Mouse (Mus musculus): ENCODE results near the gene Mybbp1a. TPM values are rescaled to one million over a fixed set of nuclear protein-coding genes. Genes with fewer than 3 reads are reported as not detected.
"Not testable (repeated sequence)": the region's sequence is repeated elsewhere in the genome, so short reads cannot be mapped to it uniquely, and the experiment has no call there.

The Mybbp1a gene
- total RNA-seq, 2 experiments from 2014 or later: 27.4 to 49.6 TPM

DNA sequence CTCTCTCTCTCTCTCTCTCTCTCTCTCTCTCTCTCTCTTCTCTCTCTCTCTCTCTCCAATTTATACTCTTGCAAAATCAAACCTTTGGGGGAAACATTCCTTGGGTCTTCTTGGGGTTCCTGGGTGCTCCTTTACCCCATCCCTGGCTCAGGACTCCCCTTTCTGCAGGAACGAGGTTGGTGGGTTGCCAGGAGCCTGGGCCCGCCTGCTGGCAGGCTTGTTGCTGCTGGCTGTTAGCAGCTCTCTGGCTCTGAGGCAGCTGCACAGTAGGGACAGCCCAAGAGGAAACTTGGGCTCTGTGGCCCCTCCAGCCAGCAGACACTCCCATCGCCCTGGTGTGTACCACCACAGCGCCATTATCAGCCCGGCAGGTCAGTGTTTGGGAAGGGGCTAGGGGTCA is 4.9 kb upstream of the Mybbp1a start:
- ATAC-seq (replicated peaks; ENCODE audit: low FRiP score, poor library complexity, severe bottlenecking): no peak

DNA sequence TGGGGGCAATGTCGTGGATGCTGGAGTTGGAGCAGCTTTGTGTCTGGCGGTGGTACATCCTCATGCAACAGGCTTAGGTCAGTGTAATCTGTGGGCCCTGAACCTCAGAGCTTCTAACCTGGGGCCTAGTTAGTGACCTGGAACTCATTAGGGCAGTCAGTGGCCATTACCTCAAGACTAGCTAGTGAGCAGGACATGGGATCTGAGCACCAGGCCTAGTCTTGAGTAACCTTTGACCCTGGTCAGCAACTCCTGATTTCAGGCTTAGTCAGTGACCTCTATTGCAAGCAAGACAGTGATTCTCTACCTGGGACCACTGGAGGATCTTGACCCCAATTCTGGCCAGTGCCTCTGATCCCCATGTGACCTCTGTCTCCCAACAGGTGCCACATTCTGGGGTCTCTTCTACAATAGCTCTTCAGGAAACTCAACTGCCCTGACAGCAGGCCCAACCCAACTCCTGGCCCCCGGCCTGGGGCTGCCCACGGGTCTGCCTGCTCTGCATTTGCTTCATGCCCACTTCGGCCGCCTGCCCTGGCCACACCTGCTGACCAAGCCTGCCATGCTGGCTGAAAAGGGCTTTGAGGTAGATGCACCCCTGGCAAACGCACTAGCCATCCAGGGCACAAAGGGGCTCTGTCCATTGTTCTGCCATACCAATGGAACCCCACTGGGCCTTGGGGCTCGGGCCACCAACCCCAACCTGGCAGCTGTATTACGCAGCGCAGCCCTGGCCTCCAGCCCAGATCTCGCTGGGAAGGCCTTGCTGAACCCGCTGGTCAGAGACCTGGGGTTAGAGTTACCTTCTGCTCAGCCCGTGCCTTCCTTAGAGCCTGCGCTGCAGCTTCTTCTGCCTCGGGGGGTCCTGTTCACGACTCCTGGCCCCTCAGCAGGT is 4.2 kb upstream of the Mybbp1a start:
- ATAC-seq (replicated peaks; ENCODE audit: low FRiP score, poor library complexity, severe bottlenecking): no peak

- no peak for ATAC-seq (replicated peaks; ENCODE audit: low FRiP score, poor library complexity, severe bottlenecking)
These were observed 2.7 kb upstream of the Mybbp1a start for GRCm38 (mm10) chr11:72438411-72438810.

DNA sequence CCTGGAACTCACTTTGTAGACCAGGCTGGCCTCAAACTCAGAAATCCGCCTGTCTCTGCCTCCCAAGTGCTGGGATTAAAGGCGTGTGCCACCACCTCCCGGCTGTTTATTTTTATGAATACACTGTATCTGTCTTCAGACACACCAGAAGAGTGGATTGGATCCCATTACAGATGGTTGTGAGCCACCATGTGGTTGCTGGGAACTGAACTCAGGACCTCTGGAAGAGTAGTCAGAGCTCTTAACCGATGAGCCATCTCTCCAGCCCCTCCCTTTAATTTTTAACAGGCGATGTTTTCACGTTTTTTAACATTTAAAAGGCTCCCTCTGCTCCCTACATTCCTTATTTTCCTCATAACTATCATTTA is 574 bp upstream of the Mybbp1a start:
- ATAC-seq (replicated peaks; ENCODE audit: low FRiP score, poor library complexity, severe bottlenecking): not testable (repeated sequence)

- ATAC-seq (replicated peaks; ENCODE audit: low FRiP score, poor library complexity, severe bottlenecking): no peak
These were observed 5.4 kb downstream of the Mybbp1a start for GRCm38 (mm10) chr11:72446311-72447105.

GRCm38 (mm10) chr11:72447475-72447874 is 6.3 kb downstream of the Mybbp1a start:
- ATAC-seq (replicated peaks; ENCODE audit: low FRiP score, poor library complexity, severe bottlenecking): no peak

- no peak for ATAC-seq (replicated peaks; ENCODE audit: low FRiP score, poor library complexity, severe bottlenecking)
These were observed 11.0 kb downstream of the Mybbp1a start for GRCm38 (mm10) chr11:72452140-72452665.

DNA sequence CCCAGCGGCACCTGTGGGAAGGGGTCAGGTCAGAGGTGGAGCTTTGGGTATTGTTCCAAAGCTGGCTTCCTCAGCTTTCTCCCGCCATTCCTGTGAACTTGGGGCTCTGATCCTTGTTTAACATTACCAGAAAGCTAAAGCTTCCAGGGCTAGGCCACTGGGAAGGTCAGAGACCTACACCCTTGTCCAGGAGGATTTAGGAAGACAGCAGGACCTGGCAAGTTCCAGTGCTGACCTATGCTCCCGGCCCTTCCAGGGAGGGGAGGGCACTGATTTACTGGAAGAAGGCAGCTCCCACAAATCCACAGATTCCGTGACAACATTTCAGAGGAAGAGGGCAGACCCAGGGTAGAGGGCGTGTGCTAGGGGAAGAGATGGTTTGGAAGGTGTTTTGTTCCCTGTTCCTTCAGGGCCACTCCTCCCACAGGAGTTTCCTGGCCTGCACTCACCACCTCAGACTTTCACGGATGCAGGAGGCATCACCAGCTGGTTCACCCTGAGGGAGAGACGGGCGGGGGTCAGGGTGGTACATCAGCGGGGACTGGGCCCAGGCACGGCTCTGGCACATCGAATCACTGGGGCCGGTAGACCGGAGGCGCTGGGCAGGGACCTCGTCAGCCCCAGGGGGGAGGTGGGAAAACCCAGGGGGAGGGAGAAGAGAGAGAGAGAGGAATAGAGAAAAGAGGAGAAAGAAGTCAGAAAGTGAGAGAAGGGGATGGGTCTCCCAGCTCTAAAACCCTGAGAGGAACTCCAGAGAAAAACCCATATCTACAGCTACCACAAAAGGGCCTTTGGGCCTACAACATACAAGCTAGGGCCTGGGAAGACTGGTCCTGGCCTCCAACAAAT is 12.2 kb downstream of the Mybbp1a start:
- no peak for ATAC-seq (replicated peaks; ENCODE audit: low FRiP score, poor library complexity, severe bottlenecking)

DNA sequence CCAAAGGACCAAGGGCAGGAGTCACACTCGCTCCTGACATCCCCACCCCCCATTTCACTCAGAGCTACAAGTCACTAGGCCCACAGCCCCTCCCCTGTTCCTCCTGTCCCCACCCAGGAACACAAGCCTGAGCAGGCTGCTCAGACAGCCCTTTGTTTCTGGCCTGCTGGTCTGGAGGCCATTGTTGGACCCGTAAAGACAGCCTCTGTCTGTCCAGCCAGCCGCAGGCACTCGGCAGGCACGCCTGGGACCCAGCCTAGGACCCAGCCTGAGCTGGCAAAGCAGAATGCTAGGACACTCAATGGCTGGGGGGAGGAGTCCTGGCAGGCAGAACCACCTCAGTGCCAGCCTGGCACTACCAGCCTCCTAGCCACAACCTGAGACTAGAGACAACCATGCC is 14.5 kb downstream of the Mybbp1a start:
- no peak for ATAC-seq (replicated peaks; ENCODE audit: low FRiP score, poor library complexity, severe bottlenecking)

DNA sequence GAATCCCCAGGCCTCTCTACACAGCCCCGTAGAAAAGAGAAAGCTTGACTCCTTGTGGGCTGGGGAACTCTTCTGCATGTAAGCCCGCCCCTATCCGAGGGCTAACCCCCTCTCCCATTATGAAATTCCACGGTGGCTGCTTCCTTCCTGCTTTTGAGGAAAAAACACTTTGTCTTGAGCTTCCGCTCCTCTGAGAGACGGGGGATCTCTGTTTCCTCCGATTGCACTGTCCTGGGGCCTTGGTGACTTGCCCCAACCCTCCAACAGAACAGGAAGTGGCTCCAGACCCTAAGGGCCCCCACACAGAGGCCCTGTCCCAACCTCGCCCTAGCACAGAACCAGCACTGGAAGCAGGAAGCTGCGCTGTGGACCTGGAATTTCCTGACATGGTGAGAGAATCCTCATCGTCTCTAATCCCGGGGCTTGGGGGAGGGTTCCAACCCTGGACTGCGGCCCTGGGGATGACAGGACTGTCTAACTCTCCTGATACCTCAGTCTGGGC is 16.9 kb downstream of the Mybbp1a start:
- ATAC-seq (replicated peaks; ENCODE audit: low FRiP score, poor library complexity, severe bottlenecking): no peak

- ATAC-seq (replicated peaks; ENCODE audit: low FRiP score, poor library complexity, severe bottlenecking): no peak
These were observed 17.3 kb downstream of the Mybbp1a start for GRCm38 (mm10) chr11:72458502-72458901.

- no peak for ATAC-seq (replicated peaks; ENCODE audit: low FRiP score, poor library complexity, severe bottlenecking)
These were observed 20.4 kb downstream of the Mybbp1a start for GRCm38 (mm10) chr11:72461500-72461981.

GRCm38 (mm10) chr11:72464821-72465220 is 23.7 kb downstream of the Mybbp1a start:
- ATAC-seq (replicated peaks; ENCODE audit: low FRiP score, poor library complexity, severe bottlenecking): no peak

GRCm38 (mm10) chr11:72465978-72466693 is 25.0 kb downstream of the Mybbp1a start:
- ATAC-seq (replicated peaks; ENCODE audit: low FRiP score, poor library complexity, severe bottlenecking): no peak

DNA sequence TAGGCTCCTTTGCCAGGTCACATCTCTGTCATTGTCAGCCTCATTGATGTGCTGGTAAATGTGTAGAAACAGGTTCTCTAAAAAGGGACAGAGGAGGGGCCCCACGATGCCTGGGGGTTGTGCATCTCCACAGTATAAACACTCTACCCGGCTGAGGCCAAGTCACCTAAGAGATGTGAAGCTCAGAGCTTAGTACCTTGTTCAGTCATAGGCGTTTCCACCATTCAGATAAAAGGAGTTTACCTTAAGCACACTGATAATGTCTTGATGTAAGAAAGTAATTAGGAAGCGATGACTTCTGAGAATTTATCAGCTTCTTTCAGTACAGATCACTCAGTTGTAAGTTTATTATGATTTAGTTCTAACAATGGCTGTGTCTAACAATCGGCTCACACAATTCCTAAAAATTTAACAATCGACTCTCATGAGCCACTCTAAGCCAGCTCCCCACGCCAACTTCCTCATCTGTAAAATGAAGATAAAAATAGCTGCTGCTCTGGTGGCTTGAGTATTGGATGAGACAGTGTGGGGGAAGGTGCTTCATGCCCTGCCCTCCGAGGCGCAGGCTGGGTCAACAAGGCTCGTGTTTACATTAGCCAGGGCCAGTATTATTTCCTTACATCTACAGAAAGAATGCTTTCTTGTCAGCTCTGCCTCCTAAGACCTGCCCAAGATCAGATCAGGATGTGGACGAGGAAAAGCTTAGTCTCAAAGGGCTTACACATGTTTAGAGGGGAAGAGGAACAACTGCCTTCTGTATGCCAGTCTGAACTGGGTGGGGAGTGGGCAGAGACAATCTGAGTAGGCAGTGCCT is 25.7 kb downstream of the Mybbp1a start:
- no peak for ATAC-seq (replicated peaks; ENCODE audit: low FRiP score, poor library complexity, severe bottlenecking)

GRCm38 (mm10) chr11:72468525-72468924 is 27.4 kb downstream of the Mybbp1a start:
- no peak for ATAC-seq (replicated peaks; ENCODE audit: low FRiP score, poor library complexity, severe bottlenecking)

DNA sequence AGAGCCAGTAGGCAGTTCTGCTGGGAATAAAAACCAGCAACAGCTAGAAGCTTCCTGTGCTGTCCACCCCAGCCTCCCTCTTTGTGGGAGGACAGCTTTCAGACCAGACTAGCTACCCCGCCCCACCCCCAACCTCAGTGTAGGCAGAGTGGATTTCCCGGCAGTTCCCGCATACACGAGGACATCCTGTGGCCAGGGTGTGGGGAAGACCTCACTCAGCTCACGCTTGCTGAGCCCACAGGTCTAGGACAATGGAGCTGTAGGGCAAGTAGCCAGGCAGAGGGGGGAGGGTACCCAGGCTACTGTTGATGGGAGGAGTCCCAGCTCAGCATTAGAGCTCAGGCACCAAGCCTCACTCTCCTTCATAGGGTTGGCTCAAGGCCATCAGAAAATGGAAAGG is 28.1 kb downstream of the Mybbp1a start:
- ATAC-seq (replicated peaks; ENCODE audit: low FRiP score, poor library complexity, severe bottlenecking): no peak

DNA sequence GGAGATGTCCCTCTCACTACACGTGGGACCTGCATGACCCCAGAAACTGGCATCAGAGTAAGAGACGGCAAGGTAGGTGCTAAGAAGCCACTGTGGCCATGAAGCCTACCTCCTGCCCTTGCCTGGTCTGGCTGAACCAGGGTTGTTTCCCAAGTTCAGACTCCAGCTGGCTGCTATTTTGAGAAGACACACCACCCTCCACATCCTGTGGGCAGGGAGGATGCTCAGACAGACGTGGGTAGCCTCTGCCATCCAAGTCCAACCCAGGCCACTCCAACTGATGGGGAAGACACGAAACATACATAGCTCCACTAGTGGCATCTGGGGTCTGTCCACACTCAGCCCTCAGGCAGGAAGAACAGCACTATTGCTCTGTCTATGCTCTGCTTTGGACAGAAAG is 28.8 kb downstream of the Mybbp1a start:
- ATAC-seq (replicated peaks; ENCODE audit: low FRiP score, poor library complexity, severe bottlenecking): no peak
